Comparison of ENCODE assay signal across 14 mouse cellular contexts in the genomic region with DNA sequence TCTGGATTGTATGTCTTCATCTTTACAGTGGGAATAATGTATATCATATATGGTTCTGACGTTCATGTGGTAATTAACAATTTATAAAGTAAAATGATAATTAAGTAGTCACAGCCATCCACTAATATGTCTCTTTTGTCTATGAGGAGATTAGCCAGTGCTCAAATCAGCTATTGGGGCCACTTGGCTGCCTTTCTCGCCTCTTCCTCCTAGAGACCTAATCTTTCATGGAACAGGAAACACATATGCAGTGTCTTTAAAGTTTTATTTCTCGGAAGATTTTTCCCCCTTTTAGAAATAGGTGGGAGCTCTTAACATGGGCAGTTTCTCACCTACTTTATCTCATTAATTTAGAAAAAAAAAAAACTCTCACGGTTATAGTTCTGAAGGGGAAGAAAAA. TPM values are rescaled to one million over a fixed set of nuclear protein-coding genes. Genes with fewer than 3 reads are reported as not detected.
DNase-seq lines count a peak whose midpoint lies in the region; ATAC-seq and TF ChIP-seq lines count a peak whose summit lies in the region.
"Had no signal": no experiment of that assay in that cellular context is flagged by ENCODE, and none has a peak within 500 bp of the region (broad histone marks: within the 10 kb centered on the region; RNA-seq: fewer than 3 reads in every experiment).

No protein-coding gene starts in this region.

- DNase-seq in heart, adult 11 months: peak; percentile 75
- no peak for DNase-seq in heart, embryonic 10.5 days (ENCODE audit: low spot score)
- no peak for DNase-seq in liver, embryonic 11.5 days (ENCODE audit: low spot score)
- DNase-seq in urinary bladder, postnatal 10 days (ENCODE audit: low spot score): no peak

- peak overlapping the region; percentile 81; the same call in 1 of the 2 replicates for H3K4me2 ChIP-seq in intestine, postnatal 0 days (replicated peaks; ENCODE audit: low read depth)
- H3K4me2 ChIP-seq in intestine, embryonic 15.5 days (replicated peaks): no peak overlapping the region
- 0 out of 2 replicates have a peak overlapping the region, but pooled peaks have one; percentile 78 for H3K4me2 ChIP-seq in liver, embryonic 12.5 days
- H3K4me2 ChIP-seq in liver, embryonic 11.5 days: no peak overlapping the region
- peak overlapping the region; percentile 94; the same call in 1 of the 2 replicates for H3K4me2 ChIP-seq in limb, embryonic 13.5 days (replicated peaks)

- no peaks in the 10 kb centered on the region for H3K9me3 ChIP-seq in heart, embryonic 10.5 days
- no peaks in the 10 kb centered on the region for H3K9me3 ChIP-seq in intestine, postnatal 0 days (ENCODE audit: control insufficient read depth)
- H3K9me3 ChIP-seq in intestine, embryonic 15.5 days: no peaks in the 10 kb centered on the region
- H3K9me3 ChIP-seq in liver, embryonic 12.5 days (replicated peaks): no peaks in the 10 kb centered on the region
- H3K9me3 ChIP-seq in liver, embryonic 11.5 days (ENCODE audit: control insufficient read depth, low read length): no peaks in the 10 kb centered on the region
- no peaks in the 10 kb centered on the region for H3K9me3 ChIP-seq in limb, embryonic 13.5 days
- H3K9me3 ChIP-seq: forebrain, embryonic 10.5 days; hindbrain, embryonic 13.5 days; midbrain, embryonic 12.5 days had no signal

- no peak overlapping the region for H3K9ac ChIP-seq in intestine, postnatal 0 days (ENCODE audit: low read depth, low read length)
- H3K9ac ChIP-seq in intestine, embryonic 15.5 days: no peak overlapping the region
- no peak overlapping the region for H3K9ac ChIP-seq in liver, embryonic 12.5 days
- no peak overlapping the region for H3K9ac ChIP-seq in liver, embryonic 11.5 days (ENCODE audit: low read depth, low read length)
- no peak overlapping the region for H3K9ac ChIP-seq in limb, embryonic 13.5 days

- H3K4me1 ChIP-seq in heart, embryonic 10.5 days: peaks cover 28% of the 10 kb centered on the region
- 0 out of 2 replicates have a peak, but pooled peaks cover 2% of the 10 kb centered on the region for H3K4me1 ChIP-seq in intestine, postnatal 0 days (replicated peaks; ENCODE audit: control insufficient read depth, insufficient read depth, low read length)
- H3K4me1 ChIP-seq in intestine, embryonic 15.5 days (replicated peaks): peaks cover 3% of the 10 kb centered on the region; the same call in 1 of the 2 replicates
- H3K4me1 ChIP-seq in liver, embryonic 12.5 days: peaks cover 16% of the 10 kb centered on the region; the same call in 1 of the 2 replicates
- H3K4me1 ChIP-seq in liver, embryonic 11.5 days (replicated peaks; ENCODE audit: control insufficient read depth, insufficient read depth, low read length): 0 out of 2 replicates have a peak, but pooled peaks cover 3% of the 10 kb centered on the region
- peaks cover 48% of the 10 kb centered on the region for H3K4me1 ChIP-seq in limb, embryonic 13.5 days

- H3K27me3 ChIP-seq in heart, embryonic 10.5 days (ENCODE audit: insufficient read depth, poor library complexity, severe bottlenecking): peaks cover 43% of the 10 kb centered on the region
- H3K27me3 ChIP-seq in intestine, postnatal 0 days (replicated peaks; ENCODE audit: control insufficient read depth, insufficient read depth, low read length): peaks cover 13% of the 10 kb centered on the region
- H3K27me3 ChIP-seq in intestine, embryonic 15.5 days (replicated peaks): no peaks in the 10 kb centered on the region
- H3K27me3 ChIP-seq in liver, embryonic 12.5 days (replicated peaks): peaks cover 58% of the 10 kb centered on the region
- H3K27me3 ChIP-seq in liver, embryonic 11.5 days (replicated peaks; ENCODE audit: control insufficient read depth, insufficient read depth, low read length): peaks cover 33% of the 10 kb centered on the region
- peaks cover 5% of the 10 kb centered on the region for H3K27me3 ChIP-seq in limb, embryonic 13.5 days

- H3K36me3 ChIP-seq in heart, embryonic 10.5 days: no peaks in the 10 kb centered on the region
- no peaks in the 10 kb centered on the region for H3K36me3 ChIP-seq in intestine, postnatal 0 days (ENCODE audit: control insufficient read depth, insufficient read depth)
- H3K36me3 ChIP-seq in intestine, embryonic 15.5 days: no peaks in the 10 kb centered on the region
- H3K36me3 ChIP-seq in liver, embryonic 12.5 days: no peaks in the 10 kb centered on the region
- no peaks in the 10 kb centered on the region for H3K36me3 ChIP-seq in liver, embryonic 11.5 days (ENCODE audit: control insufficient read depth, insufficient read depth, low read length)
- no peaks in the 10 kb centered on the region for H3K36me3 ChIP-seq in limb, embryonic 13.5 days
- H3K36me3 ChIP-seq: forebrain, embryonic 10.5 days; hindbrain, embryonic 13.5 days; midbrain, embryonic 12.5 days had no signal

- no peak overlapping the region for H3K4me3 ChIP-seq in heart, embryonic 10.5 days
- H3K4me3 ChIP-seq in intestine, postnatal 0 days (ENCODE audit: low read depth, low read length): no peak overlapping the region
- H3K4me3 ChIP-seq in intestine, embryonic 15.5 days (replicated peaks): no peak overlapping the region
- H3K4me3 ChIP-seq in liver, embryonic 12.5 days: no peak overlapping the region
- H3K4me3 ChIP-seq in liver, embryonic 11.5 days (ENCODE audit: low read depth, low read length): no peak overlapping the region
- no peak overlapping the region for H3K4me3 ChIP-seq in limb, embryonic 13.5 days

- ATAC-seq in intestine, postnatal 0 days: no peak
- no peak for ATAC-seq in intestine, embryonic 15.5 days
- no peak for ATAC-seq in liver, embryonic 12.5 days
- no peak for ATAC-seq in liver, embryonic 11.5 days (replicated peaks; ENCODE audit: low FRiP score)
- no peak for ATAC-seq in limb, embryonic 13.5 days (ENCODE audit: low FRiP score, low read depth)

- 34% methylated on average over 4 of the region's 4 CpGs for WGBS in heart, embryonic 10.5 days
- WGBS in intestine, postnatal 0 days: 51% methylated on average over 4 of the region's 4 CpGs
- WGBS in intestine, embryonic 15.5 days: 55% methylated on average over 4 of the region's 4 CpGs
- WGBS in liver, embryonic 12.5 days (ENCODE audit: insufficient replicate concordance): 27% methylated on average over 4 of the region's 4 CpGs
- 41% methylated on average over 4 of the region's 4 CpGs for WGBS in liver, embryonic 11.5 days
- WGBS in limb, embryonic 13.5 days: 41% methylated on average over 4 of the region's 4 CpGs

- no peak overlapping the region for H3K27ac ChIP-seq in heart, embryonic 10.5 days
- H3K27ac ChIP-seq in intestine, postnatal 0 days (ENCODE audit: low read depth, low read length): no peak overlapping the region
- H3K27ac ChIP-seq in intestine, embryonic 15.5 days: no peak overlapping the region
- no peak overlapping the region for H3K27ac ChIP-seq in liver, embryonic 12.5 days
- H3K27ac ChIP-seq in liver, embryonic 11.5 days (ENCODE audit: low read depth, low read length): no peak overlapping the region
- H3K27ac ChIP-seq in limb, embryonic 13.5 days: no peak overlapping the region
- H3K27ac ChIP-seq: midbrain, embryonic 12.5 days had no signal

- no peak for TF ChIP-seq CTCF in intestine, postnatal 0 days (IDR thresholded peaks at IDR 0.05; ENCODE audit: low read depth)

RNA-seq across cellular contexts. Expression of gene Nfia, which starts 22.1 kb away (rescaled TPM):
- polyA plus RNA-seq in heart, embryonic 10.5 days (2016; fragmentation: Nextera tagmentation; extraction: Ambion mirVana): 14.4 and 19.6 TPM in 2 replicates
- 15.9 and 18.4 TPM in 2 replicates for polyA plus RNA-seq in intestine, postnatal 0 days (2015; fragmentation: Nextera tagmentation; extraction: Ambion mirVana)
- 30.2 and 37.3 TPM in 2 replicates for polyA plus RNA-seq in intestine, embryonic 15.5 days (2015; fragmentation: Nextera tagmentation; extraction: Ambion mirVana)
- 3.8 and 4.5 TPM in 2 replicates for polyA plus RNA-seq in liver, embryonic 12.5 days (2016; fragmentation: Nextera tagmentation; extraction: Ambion mirVana)
- polyA plus RNA-seq in liver, embryonic 11.5 days (2014; fragmentation: Nextera tagmentation; extraction: Ambion mirVana): 8.7 and 11.3 TPM in 2 replicates
- 88.3 and 88.4 TPM in 2 replicates for polyA plus RNA-seq in limb, embryonic 13.5 days (2015; fragmentation: Nextera tagmentation; extraction: Ambion mirVana)

RNA-seq across cellular contexts. Expression of gene E130114P18Rik, which starts 27.5 kb away (rescaled TPM):
- polyA plus RNA-seq in heart, embryonic 10.5 days (2016; fragmentation: Nextera tagmentation; extraction: Ambion mirVana): 0.33 and 1.1 TPM in 2 replicates
- 1.3 and 1.6 TPM in 2 replicates for polyA plus RNA-seq in intestine, postnatal 0 days (2015; fragmentation: Nextera tagmentation; extraction: Ambion mirVana)
- polyA plus RNA-seq in intestine, embryonic 15.5 days (2015; fragmentation: Nextera tagmentation; extraction: Ambion mirVana): 2.5 and 3.9 TPM in 2 replicates
- polyA plus RNA-seq in liver, embryonic 12.5 days (2016; fragmentation: Nextera tagmentation; extraction: Ambion mirVana): 0.23 TPM in 1 of 2 replicates, not detected in the other
- 0.60 and 0.68 TPM in 2 replicates for polyA plus RNA-seq in liver, embryonic 11.5 days (2014; fragmentation: Nextera tagmentation; extraction: Ambion mirVana)
- 3.7 and 6.3 TPM in 2 replicates for polyA plus RNA-seq in limb, embryonic 13.5 days (2015; fragmentation: Nextera tagmentation; extraction: Ambion mirVana)
- polyA plus RNA-seq: CD4-positive, CD25-positive, alpha-beta regulatory T cell, adult 4 months; large intestine, adult 2 months; small intestine, adult 2 months had no signal

Comparison
In these comparisons a context has a peak if more than half of its experiments do, and no peak if none do; other contexts are left out.
1. H3K4me2 ChIP-seq: peak in intestine, postnatal 0 days (single experiment), liver, embryonic 12.5 days (single experiment) and limb, embryonic 13.5 days (single experiment); none in intestine, embryonic 15.5 days (single experiment) and liver, embryonic 11.5 days (single experiment).